Mouse (Mus musculus) MEL (cell line): ENCODE data around the gene Emilin1.

ENCODE experiments used
- BHLHE40 ChIP-seq: IDR thresholded peaks from 2 replicates; pipeline ENCODE4 v1.6.1; 2012; ENCODE audit warnings: low read depth, mild to moderate bottlenecking, inconsistent platforms, low read length, improper control_type of control experiment, borderline replicate concordance
- CHD1 ChIP-seq: IDR thresholded peaks from 2 replicates; pipeline ENCODE4 v1.6.1; 2012; ENCODE audit warnings: low read depth, mild to moderate bottlenecking, inconsistent platforms, low read length, improper control_type of control experiment
- CTCF ChIP-seq, 3 experiments: IDR thresholded peaks in 2 of 3; conservative IDR thresholded peaks in 1 of 3; 2 replicates each; pipeline ENCODE4 v1.5.1; 2011 to 2012; ENCODE audit warnings: low read length in 3 of 3, low read depth in 2 of 3, mild to moderate bottlenecking in 2 of 3, improper control_type of control experiment in 1 of 3, inconsistent platforms in 1 of 3, mixed read lengths in 1 of 3, moderate library complexity in 1 of 3; ENCODE audit not compliant: control insufficient read depth in 1 of 3, insufficient read depth in 1 of 3, poor library complexity in 1 of 3, severe bottlenecking in 1 of 3
- GABPA ChIP-seq: IDR thresholded peaks from 2 replicates; pipeline ENCODE4 v1.6.1; 2012; ENCODE audit warnings: low read depth, mild to moderate bottlenecking, inconsistent platforms, low read length, improper control_type of control experiment, moderate library complexity
- HCFC1 ChIP-seq: IDR thresholded peaks from 2 replicates; pipeline ENCODE4 v1.6.1; 2012; ENCODE audit warnings: low read depth, mild to moderate bottlenecking, inconsistent platforms, low read length, improper control_type of control experiment, moderate library complexity
- KAT2A ChIP-seq: conservative IDR thresholded peaks from 2 replicates; pipeline ENCODE4 v1.6.1; 2012; ENCODE audit warnings: low read depth, low read length, improper control_type of control experiment, inconsistent platforms
- MAFK ChIP-seq: IDR thresholded peaks from 2 replicates; pipeline ENCODE4 v1.6.1; 2011; ENCODE audit warnings: low read depth, mild to moderate bottlenecking, low read length, improper control_type of control experiment, borderline replicate concordance
- NRF1 ChIP-seq: IDR thresholded peaks from 2 replicates; pipeline ENCODE4 v1.6.1; 2014; ENCODE audit warnings: low read depth, mild to moderate bottlenecking, inconsistent platforms, low read length, improper control_type of control experiment, moderate library complexity; ENCODE audit not compliant: poor library complexity, insufficient read depth, severe bottlenecking
- POLR2A ChIP-seq, 2 experiments: IDR thresholded peaks; 2 replicates each; pipeline ENCODE4 v1.6.1; 2011 to 2012; ENCODE audit warnings: low read length in 2 of 2, mild to moderate bottlenecking in 2 of 2, control low read depth in 1 of 2, improper control_type of control experiment in 1 of 2, low read depth in 1 of 2, moderate library complexity in 1 of 2; ENCODE audit not compliant: control insufficient read depth in 1 of 2, insufficient read depth in 1 of 2, poor library complexity in 1 of 2
- TCF12 ChIP-seq: IDR thresholded peaks from 2 replicates; pipeline ENCODE4 v1.6.1; 2014; ENCODE audit warnings: low read depth, mild to moderate bottlenecking, inconsistent platforms, low read length, improper control_type of control experiment, moderate library complexity
- ZKSCAN1 ChIP-seq: IDR thresholded peaks from 2 replicates; pipeline ENCODE4 v1.6.1; 2012; ENCODE audit warnings: low read depth, mild to moderate bottlenecking, inconsistent platforms, low read length, improper control_type of control experiment, moderate library complexity

GRCm38 (mm10) chr5:30926073-30926472 is 12.9 kb downstream of the Emilin1 start:
- TF ChIP-seq CTCF (IDR thresholded peaks at IDR 0.05 in 2 of 3, conservative IDR thresholded peaks at IDR 0.05 in 1 of 3; ENCODE audit: control insufficient read depth in 1 of 3, insufficient read depth in 1 of 3, low read depth in 2 of 3, low read length in 3 of 3, poor library complexity in 1 of 3, severe bottlenecking in 1 of 3) (no peak), NRF1 (no peak), HCFC1 (no peak), CHD1 (no peak), GABPA (no peak), ZKSCAN1 (no peak), TCF12 (no peak), BHLHE40 (no peak), MAFK (no peak), POLR2A (IDR thresholded peaks at IDR 0.05; ENCODE audit: control insufficient read depth in 1 of 2, insufficient read depth in 1 of 2, low read depth in 1 of 2, low read length in 2 of 2, poor library complexity in 1 of 2) (no peak), KAT2A (no peak)
